Mouse (Mus musculus) small intestine, adult 10 weeks (tissue): ENCODE results near the gene Tmem212. TPM values are rescaled to one million over a fixed set of nuclear protein-coding genes. Genes with fewer than 3 reads are reported as not detected.

Source experiments
- polyA plus RNA-seq: library from polyadenylated mRNA; stranded (reverse); fragments of 350-450 nt; fragmentation: Illumina TruSeq; extraction: RNeasy Lipid Tissue Mini Kit (QIAGEN cat#74804); gene quantifications from one replicate; pipeline ENCODE4 v1.2.3, GENCODE M21; 2014; ENCODE audit warnings: low replicate concordance

The Tmem212 gene
- polyA plus RNA-seq: not detected

GRCm38 (mm10) chr3:27896318-27896892 lies at the start of gene Tmem212:
TSS of gene Tmem212 (minus strand) at chr3:27896368.

GRCm38 (mm10) chr3:27938381-27939323 lies 42.5 kb upstream of the Tmem212 start, which contains the start of gene Pld1:
TSS of gene Pld1 (plus strand) at chr3:27938695.

Other genes starting within 250 kb of the Tmem212 start
- gene Fndc3b, start 185.1 kb downstream of the Tmem212 start, polyA plus RNA-seq: 17.8 TPM
- gene Pld1, start 42.3 kb upstream of the Tmem212 start, polyA plus RNA-seq: 127 TPM